Mouse (Mus musculus) spleen, adult 18-20 months (tissue): ENCODE data around the gene Ppara.

Source experiments
- DNase-seq, 2 experiments: peaks; one replicate each; pipeline ENCODE4 v3.0.0; 2022; ENCODE audit warnings: mixed read lengths in 2 of 2

Gene Ppara

GRCm38 (mm10) chr15:85730027-85730426 lies 4.8 kb upstream of the Ppara start:
- no peak for DNase-seq

DNA sequence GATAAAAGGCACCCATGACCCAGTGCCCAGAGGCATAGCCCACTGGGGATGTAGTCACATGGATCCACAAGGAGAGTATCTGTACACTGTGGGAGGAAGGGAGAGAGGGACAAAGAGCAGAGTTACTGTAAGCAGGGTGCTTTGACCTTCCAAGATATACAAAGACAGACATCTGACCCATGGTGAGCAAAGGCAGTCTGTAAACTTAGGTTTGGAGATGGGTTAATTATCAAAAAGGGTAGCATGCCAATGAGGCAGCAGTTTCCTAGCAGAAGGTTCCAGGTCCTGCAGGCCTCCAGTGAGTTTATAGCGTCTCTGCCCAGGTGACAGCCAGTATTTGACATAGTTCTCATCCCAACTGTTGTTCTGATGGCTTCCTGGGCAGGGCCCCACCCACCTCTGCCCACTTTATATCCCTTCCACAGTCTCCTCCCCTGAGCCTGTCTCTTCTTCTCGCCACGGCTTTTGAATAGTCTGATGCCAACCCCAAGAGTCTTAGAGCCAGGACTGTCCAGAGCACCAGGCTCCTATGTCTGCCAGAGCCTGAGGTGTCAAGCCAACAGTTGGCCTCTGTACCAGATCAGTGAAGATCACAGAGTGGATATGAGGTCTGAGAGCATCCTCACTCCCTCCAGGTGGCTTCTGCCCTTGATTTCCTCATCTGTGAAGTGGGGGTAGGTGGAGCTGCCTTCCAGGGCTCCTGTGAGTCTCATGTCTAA lies 2.7 kb upstream of the Ppara start:
- DNase-seq = no peak

DNA sequence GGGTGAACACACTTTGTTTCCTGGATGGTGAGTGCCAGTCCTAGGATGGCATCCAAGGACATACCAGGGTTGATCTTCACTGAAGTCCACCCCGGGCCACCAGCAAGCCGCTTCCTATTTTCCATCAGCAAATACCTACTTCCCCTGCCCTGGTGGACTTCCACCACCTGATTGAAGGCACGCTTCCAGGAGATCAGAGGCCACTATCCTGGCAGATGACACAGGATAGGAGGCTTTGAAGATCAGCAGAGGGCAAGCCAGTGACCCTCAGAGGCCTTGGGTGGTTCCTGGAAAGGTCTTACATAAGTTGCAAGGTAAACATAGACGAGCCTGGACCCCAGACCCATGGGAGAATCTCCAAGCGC lies 2.2 kb upstream of the Ppara start:
- DNase-seq = no peak

DNA sequence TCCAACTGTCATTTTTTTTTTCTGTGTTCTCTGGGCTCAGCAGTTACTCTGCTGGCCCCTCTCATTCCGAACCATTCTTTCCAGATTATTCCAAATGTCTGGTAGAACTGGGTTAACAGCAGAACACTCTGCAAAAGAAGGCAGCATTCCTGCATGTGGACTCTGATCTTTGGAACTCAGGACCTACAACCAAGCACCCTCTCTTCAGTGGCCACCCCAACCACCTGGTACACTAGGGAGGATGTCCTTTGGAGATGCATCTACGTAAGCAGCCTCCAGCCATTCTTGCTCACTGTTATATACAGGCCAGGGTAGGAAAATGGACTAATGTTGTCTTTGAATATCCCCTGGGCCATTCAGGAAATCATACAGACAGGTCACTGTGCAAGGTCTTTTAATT lies 1.1 kb upstream of the Ppara start:
- DNase-seq = no peak

GRCm38 (mm10) chr15:85734148-85734547 lies 635 bp upstream of the Ppara start:
- no peak for DNase-seq

DNA sequence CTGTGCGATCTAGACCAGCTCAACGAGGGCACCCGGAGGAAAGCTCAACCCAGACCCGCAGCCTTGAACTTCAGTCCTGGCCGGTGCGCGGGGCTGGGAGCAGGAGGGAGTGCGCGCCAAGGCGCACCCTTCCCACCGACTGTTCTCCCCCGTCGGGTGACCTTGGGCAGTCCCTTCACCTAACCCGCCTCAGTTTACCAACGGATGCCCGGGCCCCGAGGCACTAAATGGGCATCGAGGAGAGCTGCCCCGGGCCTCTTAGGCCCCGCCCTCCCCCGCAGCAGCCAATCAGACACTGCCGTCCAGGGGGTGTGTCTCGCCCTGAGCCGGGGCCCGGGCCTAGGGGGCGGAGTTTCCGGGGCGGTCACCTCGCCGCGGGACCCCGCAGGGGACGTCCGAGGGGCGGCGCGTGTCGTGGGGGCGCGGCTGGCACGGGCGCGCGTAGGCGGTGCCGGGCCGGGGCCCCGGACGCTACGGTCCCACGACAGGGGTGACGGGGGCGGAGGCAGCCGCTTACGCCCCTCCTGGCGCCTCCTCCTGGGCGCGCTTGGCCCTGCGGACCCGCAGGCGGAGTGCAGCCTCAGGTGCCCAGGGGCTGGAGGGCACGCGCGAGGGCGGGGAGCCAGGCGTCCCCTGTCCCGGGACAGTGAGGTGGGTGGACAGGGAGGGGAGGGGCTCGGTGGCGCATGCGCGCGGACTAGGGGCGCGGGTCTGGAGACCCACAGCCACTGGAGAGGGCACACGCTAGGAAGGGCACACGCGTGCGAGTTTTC lies 466 bp downstream of the Ppara start:
- peak; percentile 77 to 85 for DNase-seq

- no peak for DNase-seq
These were observed 1.0 kb downstream of the Ppara start for GRCm38 (mm10) chr15:85735836-85736190.

DNA sequence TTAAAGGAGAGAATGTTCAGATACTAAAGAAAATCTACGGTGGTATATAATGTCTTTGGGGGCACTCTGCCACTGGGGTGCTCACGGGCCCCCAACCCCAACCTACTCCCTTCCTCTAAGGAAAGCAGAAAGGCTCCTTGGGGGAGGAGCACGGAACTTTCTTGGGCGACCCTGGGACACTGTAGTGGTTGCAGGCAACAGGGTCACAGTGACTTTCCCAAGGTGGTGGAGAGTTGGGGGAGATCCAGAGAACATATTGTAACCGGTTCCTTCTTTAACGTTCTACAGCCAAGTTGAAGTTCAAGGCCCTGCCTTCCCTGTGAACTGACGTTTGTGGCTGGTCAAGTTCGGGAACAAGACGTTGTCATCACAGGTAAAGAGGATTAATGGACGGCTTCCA lies 1.7 kb downstream of the Ppara start:
- no peak for DNase-seq

GRCm38 (mm10) chr15:85738416-85738815 lies 3.6 kb downstream of the Ppara start:
- DNase-seq = no peak

- no peak for DNase-seq
These were observed 4.2 kb downstream of the Ppara start for GRCm38 (mm10) chr15:85738939-85739338.

- no peak for DNase-seq
These were observed 7.8 kb downstream of the Ppara start for GRCm38 (mm10) chr15:85742608-85743007.

GRCm38 (mm10) chr15:85743946-85744345 lies 9.2 kb downstream of the Ppara start:
- DNase-seq = no peak

DNA sequence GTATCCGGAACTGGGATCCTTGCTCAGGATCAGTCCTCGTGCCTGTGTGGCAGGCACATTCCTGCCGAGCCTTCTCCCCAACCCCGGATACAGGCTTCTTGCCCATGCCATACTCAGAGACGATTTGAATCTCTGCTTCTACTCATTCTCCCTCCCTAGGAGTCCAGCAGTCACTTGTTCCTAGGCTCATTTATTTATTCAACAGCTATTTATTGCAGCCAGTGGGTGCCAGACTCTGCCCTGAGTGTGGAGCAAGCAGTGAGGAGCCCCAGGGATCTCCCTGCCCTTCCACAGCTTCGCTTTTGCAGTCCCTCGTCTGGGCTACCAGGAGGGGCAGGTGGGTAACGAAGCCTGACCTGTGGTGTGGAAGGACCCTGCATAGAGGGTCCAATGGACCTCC lies 11.4 kb downstream of the Ppara start:
- no peak for DNase-seq

DNA sequence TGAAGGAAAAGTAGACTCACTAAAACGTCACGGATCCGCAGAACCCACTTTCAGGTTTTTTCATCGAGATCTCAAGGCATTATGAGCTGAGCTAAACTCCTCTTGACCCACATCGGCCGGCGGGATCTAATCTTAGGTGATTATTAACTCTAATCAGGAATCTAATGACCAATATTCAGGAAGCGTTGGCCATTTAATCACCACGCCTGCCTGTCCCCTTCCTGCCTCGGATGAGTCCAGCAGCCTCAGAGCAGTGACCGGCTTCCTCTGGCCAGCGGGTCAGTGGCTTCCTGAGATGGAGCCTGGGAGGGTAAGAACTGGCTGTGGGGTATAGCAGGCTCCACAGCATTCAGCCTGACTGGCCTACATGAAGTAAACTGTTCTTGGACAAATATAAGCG lies 11.9 kb downstream of the Ppara start:
- no peak for DNase-seq

- no peak for DNase-seq
These were observed 13.2 kb downstream of the Ppara start for GRCm38 (mm10) chr15:85747951-85748350.

DNA sequence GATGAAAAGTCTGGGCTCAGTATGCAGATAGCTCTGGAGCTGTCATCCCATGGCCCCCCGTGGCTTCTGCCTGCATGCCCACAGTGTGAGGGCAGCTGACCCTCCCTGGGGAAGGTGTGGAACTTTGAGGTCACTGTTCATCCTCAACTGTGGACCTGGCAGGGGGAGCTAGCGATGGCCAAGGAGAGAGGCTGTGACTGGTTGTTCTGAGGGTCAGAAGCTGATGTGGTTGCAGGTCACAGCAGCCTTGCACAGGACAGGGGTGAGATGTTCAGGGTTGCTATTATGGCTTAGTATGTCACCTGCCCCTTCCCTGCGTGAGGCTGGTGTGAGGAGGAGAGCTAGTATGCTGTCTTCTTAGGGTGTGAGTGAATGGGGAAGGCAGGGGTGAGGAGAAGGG lies 13.7 kb downstream of the Ppara start:
- DNase-seq = no peak

- no peak for DNase-seq
These were observed 14.4 kb downstream of the Ppara start for GRCm38 (mm10) chr15:85749141-85749540.

DNA sequence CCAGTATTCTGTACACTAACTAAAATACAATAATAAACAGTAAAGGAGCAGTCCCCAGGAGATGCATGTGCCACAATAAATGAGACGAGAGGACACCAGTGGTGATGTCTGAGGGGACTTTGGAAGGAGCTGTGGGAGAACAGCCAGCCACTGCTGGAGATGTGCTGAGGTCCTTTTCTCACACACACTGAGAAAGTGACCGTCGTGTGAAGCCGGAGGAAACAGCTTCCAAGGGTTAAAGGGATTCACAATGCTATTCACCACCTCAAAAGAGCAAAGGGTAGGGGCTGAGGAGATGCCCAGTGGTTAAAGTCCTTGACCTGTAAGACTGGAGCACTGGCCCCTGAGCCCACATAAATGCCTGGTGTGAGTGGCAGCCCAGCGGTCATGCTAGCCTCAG lies 15.3 kb downstream of the Ppara start:
- no peak for DNase-seq

- DNase-seq = no peak
These were observed 17.9 kb downstream of the Ppara start for GRCm38 (mm10) chr15:85752655-85753054.

DNA sequence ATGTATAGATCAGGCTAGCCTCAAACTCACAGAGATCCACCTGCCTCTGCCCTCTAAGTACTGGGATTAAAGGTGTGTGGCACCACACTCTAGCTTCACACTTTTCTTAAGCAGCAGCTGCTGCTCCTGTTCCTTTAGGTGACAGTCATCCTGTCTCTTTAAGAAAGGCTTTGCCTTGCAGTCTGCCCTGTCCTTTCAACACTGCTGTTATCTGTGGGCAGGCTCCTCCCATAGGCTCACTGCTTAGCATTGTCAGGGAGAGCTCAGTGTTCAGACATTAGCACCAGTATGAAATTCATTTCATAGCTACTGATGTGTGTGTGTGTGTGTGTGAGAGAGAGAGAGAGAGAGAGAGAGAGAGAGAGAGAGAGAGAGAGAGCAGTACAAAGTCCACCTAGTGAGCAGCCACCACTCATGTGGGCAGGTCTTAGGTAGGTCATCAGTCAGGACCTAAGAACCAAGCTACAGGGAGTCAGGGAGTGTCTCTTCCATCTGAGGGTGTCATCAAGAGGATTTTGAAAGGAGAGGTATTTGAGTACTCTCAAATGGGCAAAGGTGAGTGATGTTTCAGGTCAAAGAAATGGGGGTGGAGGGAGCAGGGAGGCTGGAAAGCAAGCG lies 19.4 kb downstream of the Ppara start:
- DNase-seq = no peak

DNA sequence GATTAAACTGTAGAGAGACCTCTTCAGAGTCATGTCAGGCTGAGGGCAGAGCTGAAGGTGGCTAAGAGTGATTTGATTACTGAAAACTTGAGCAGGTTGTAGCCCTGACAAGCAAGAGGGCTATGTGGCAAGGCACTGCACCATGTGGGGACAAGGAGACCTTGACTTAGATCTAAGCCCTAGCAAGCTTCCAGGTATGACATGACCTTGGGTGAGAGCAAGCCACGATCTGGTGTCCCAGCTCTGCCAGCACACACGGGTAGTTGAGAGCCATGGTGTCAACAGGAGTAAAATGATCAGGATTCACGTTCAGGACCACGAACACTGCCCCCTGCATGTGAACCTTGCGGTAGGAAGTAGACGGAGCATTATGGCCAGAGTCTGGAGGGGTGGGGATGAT lies 20.4 kb downstream of the Ppara start:
- DNase-seq = no peak

- no peak for DNase-seq
These were observed 21.8 kb downstream of the Ppara start for GRCm38 (mm10) chr15:85756611-85757010.

DNA sequence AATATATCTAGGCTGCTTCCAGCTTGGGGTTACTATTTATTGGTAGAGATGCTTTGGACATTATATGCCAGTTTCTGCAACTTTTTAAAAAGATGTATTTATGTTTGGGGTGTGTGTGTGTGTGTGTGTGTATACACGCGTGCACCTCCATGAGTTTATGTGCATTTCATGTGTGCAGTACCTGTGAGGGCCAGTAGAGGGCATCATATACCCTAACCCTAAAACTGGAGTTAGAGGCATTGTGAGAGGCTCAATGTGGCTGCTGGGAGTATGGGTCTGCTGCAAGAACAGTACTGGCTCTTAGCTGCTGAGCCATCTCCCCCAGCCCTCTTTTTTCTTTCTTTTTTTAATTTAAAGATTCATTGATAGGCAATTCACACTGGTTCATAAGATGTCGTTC lies 23.0 kb downstream of the Ppara start:
- DNase-seq = no peak

DNA sequence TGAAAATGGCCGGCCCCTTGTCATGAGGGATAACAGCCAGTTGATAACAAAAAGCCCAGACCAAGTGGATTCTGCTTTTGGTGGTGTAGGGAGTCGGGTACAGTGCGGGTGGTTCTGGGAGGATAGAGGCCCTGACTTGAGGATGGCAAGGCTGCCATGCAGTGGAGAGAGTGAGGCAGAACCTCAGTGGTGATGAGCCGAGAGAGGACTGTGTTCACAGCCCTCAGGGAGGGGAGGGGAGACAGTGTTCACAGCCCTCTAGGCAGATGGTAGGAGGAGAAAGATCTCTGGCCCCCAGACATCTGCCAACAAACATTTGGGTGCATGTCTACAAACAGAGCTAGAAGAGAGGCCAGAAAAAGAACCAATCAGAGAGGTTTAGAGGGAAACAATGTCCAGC lies 28.0 kb downstream of the Ppara start:
- no peak for DNase-seq
